Mouse (Mus musculus) lung, postnatal 0 days (tissue): ENCODE data around the gene Lypd6b. TPM values are rescaled to one million over a fixed set of nuclear protein-coding genes. Genes with fewer than 3 reads are reported as not detected.

Source experiments
- ATAC-seq: fragments of 200-750 bp; cut with Nextera tagmentation; 2 replicates; pipeline ENCODE4 v1.8.0; 2017; ENCODE audit warnings: moderate library complexity
- DNase-seq: peaks from one replicate; pipeline ENCODE4 v3.0.0-alpha.2; 2016; ENCODE audit warnings: low spot score
- H3K27ac ChIP-seq: fragments of 300-500 bp; sonication (generic); 2 replicates; pipeline ENCODE4 v1.5.1; 2014; ENCODE audit warnings: antibody characterized with exemption, mild to moderate bottlenecking, low read length, mixed read lengths
- H3K27me3 ChIP-seq: fragments of 300-500 bp; sonication (generic); replicated peaks from 2 replicates; pipeline ENCODE4 v1.6.1; 2014; ENCODE audit warnings: low read length, mixed read lengths; ENCODE audit not compliant: insufficient read depth
- H3K36me3 ChIP-seq: fragments of 300-500 bp; sonication (generic); 2 replicates; pipeline ENCODE4 v1.6.1; 2014; ENCODE audit warnings: low read length, mixed read lengths; ENCODE audit not compliant: insufficient read depth
- H3K4me1 ChIP-seq: fragments of 300-500 bp; sonication (generic); 2 replicates; pipeline ENCODE4 v1.6.1; 2014; ENCODE audit warnings: antibody characterized with exemption, low read depth, low read length, mixed read lengths; ENCODE audit not compliant: insufficient read depth
- H3K4me2 ChIP-seq: fragments of 300-500 bp; sonication (generic); replicated peaks from 2 replicates; pipeline ENCODE4 v1.6.1; 2014; ENCODE audit warnings: low read depth, mild to moderate bottlenecking, low read length, moderate library complexity, mixed read lengths
- H3K4me3 ChIP-seq: fragments of 300-500 bp; sonication (generic); 2 replicates; pipeline ENCODE4 v1.5.1; 2014; ENCODE audit warnings: low read depth, low read length
- H3K9ac ChIP-seq: fragments of 300-500 bp; sonication (generic); replicated peaks from 2 replicates; pipeline ENCODE4 v1.6.1; 2014; ENCODE audit warnings: low read depth, mild to moderate bottlenecking
- H3K9me3 ChIP-seq: fragments of 300-500 bp; sonication (generic); 2 replicates; pipeline ENCODE4 v1.6.1; 2016; ENCODE audit warnings: low read length, mixed read lengths
- CTCF ChIP-seq: IDR thresholded peaks from 2 replicates; pipeline ENCODE4 v1.5.1; 2016; ENCODE audit warnings: antibody characterized with exemption, mild to moderate bottlenecking
- EP300 ChIP-seq: IDR thresholded peaks from 2 replicates; pipeline ENCODE4 v1.6.1; 2016; ENCODE audit warnings: antibody characterized with exemption, mild to moderate bottlenecking, control low read depth
- WGBS: fragments of 180-500 bp; shearing (Covaris S2); extraction: QIAGEN DNeasy Blood & Tissue Kit; methylation state at CpG from one replicate; pipeline ENCODE4 v1.1.7; 2014; 5-methylcytosine and 5-hydroxymethylcytosine counted together
- polyA plus RNA-seq: library from polyadenylated mRNA; unstranded; fragments of >200 nt; fragmentation: Nextera tagmentation; extraction: Ambion mirVana; gene quantifications from 2 replicates; pipeline ENCODE4 v1.2.1, GENCODE M21; 2015

Lypd6b gene
- polyA plus RNA-seq, 1 experiment from 2014 or later: 3.9 TPM

GRCm38 (mm10) chr2:49797444-49798143 lies 10.1 kb downstream of the Lypd6b start:
- peak; percentile 45 for DNase-seq
- WGBS: 43% methylated on average over 14 of the region's 14 CpGs

DNA sequence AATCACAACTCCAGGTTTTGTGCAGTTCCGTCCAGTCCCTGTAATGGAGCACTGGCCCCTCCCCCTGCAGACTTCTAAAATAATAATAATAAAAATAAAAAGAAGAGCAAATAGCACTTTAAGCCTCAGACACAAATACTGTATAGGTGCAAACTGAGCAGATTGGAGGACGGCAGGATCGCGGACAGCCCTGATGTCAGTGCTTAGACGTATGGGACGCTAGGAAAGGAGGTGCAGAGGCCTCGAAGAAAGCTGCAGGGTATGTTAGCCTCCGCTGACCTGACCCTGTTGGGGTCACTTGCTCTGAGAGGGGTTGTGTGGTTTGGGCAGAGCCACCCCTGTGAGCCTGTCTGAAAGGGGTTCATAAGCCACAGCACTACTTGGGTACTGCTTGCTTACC lies 17.0 kb downstream of the Lypd6b start:
- H3K4me3 ChIP-seq: no peak overlapping the region
- H3K36me3 ChIP-seq: no peaks in the 10 kb centered on the region
- no peaks in the 10 kb centered on the region for H3K9me3 ChIP-seq
- no peak for DNase-seq
- 66% methylated on average over 8 of the region's 8 CpGs for WGBS
- no peaks in the 10 kb centered on the region for H3K27me3 ChIP-seq
- ATAC-seq: no peak
- H3K4me2 ChIP-seq: no peak overlapping the region
- no peaks in the 10 kb centered on the region for H3K4me1 ChIP-seq
- no peak overlapping the region for H3K27ac ChIP-seq
- no peak overlapping the region for H3K9ac ChIP-seq
- TF ChIP-seq CTCF (no peak), EP300 (no peak)

More at GRCm38 (mm10) chr2:49797444-49798143, 10.1 kb downstream of the Lypd6b start:
- Histone ChIP-seq H3K4me3 (no peak overlapping the region), H3K27me3 (no peaks in the 10 kb centered on the region), H3K9ac (no peak overlapping the region), H3K9me3 (no peaks in the 10 kb centered on the region), H3K4me1 (no peaks in the 10 kb centered on the region), H3K27ac (no peak overlapping the region), H3K36me3 (no peaks in the 10 kb centered on the region), H3K4me2 (no peak overlapping the region)
- TF ChIP-seq CTCF (no peak), EP300 (no peak)
- ATAC-seq: peak; percentile 83

- no peak overlapping the region for H3K4me2 ChIP-seq
- no peaks in the 10 kb centered on the region for H3K4me1 ChIP-seq
- 77% methylated on average over 11 of the region's 11 CpGs for WGBS
- ATAC-seq: no peak
- no peak overlapping the region for H3K9ac ChIP-seq
- no peak for DNase-seq
- no peak for TF ChIP-seq EP300
- TF ChIP-seq CTCF: no peak
- no peaks in the 10 kb centered on the region for H3K36me3 ChIP-seq
- H3K27me3 ChIP-seq: no peaks in the 10 kb centered on the region
- H3K4me3 ChIP-seq: no peak overlapping the region
- H3K9me3 ChIP-seq: no peaks in the 10 kb centered on the region
- H3K27ac ChIP-seq: no peak overlapping the region
Observed at GRCm38 (mm10) chr2:49805736-49806371, 18.4 kb downstream of the Lypd6b start.

- Histone ChIP-seq H3K4me1 (no peaks in the 10 kb centered on the region), H3K27ac (no peak overlapping the region), H3K4me2 (no peak overlapping the region), H3K4me3 (no peak overlapping the region), H3K9ac (no peak overlapping the region), H3K27me3 (no peaks in the 10 kb centered on the region), H3K9me3 (no peaks in the 10 kb centered on the region), H3K36me3 (no peaks in the 10 kb centered on the region)
- TF ChIP-seq EP300 (peak; percentile 49; the same call in 1 of the 2 replicates), CTCF (no peak)
- WGBS: 57% methylated on average over 6 of the region's 6 CpGs
- DNase-seq (peak; percentile 63), ATAC-seq (no peak)
Observed at GRCm38 (mm10) chr2:49809496-49809895, 22.0 kb downstream of the Lypd6b start.

GRCm38 (mm10) chr2:49811420-49811819 lies 23.9 kb downstream of the Lypd6b start:
- no peak for TF ChIP-seq CTCF
- TF ChIP-seq EP300: no peak

DNA sequence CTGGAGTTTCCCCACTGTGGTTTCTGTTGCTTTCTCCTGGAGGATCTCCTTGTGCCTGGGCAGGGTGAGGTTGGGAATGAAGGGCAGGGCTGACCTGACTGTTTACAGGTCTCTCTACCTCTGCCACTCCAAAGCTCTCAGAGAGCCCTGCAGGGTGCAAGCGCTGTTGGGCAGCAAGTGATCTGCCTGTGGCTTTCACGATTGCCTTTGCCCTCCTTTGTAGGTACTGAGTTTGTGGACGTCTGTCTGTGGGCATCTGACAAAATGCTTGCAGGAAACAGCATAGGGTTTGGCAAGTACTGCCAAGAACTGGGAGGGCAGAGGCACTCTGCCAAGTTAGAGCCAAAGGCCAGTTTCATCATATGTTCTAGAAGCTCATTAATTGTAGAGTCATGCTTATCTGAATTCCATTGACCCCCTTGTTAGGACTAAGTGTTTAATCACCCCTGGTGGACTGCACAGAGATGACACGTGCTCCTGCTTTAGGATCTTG lies 24.4 kb downstream of the Lypd6b start:
- H3K9ac ChIP-seq: no peak overlapping the region
- peak overlapping the region; percentile 74 for H3K27ac ChIP-seq
- TF ChIP-seq EP300: peak; percentile 70
- TF ChIP-seq CTCF: peak; percentile 38
- no peaks in the 10 kb centered on the region for H3K27me3 ChIP-seq
- no peaks in the 10 kb centered on the region for H3K36me3 ChIP-seq
- peak overlapping the region; percentile 20 for H3K4me2 ChIP-seq
- 0 out of 2 replicates have a peak, but pooled peaks cover 4% of the 10 kb centered on the region for H3K4me1 ChIP-seq
- DNase-seq (peak; percentile 90), ATAC-seq (peak; percentile 95)
- WGBS: 12% methylated on average over 4 of the region's 4 CpGs
- no peak overlapping the region for H3K4me3 ChIP-seq
- H3K9me3 ChIP-seq: no peaks in the 10 kb centered on the region

More at GRCm38 (mm10) chr2:49811420-49811819, 23.9 kb downstream of the Lypd6b start:
- Histone ChIP-seq H3K9ac (no peak overlapping the region), H3K4me3 (no peak overlapping the region), H3K4me1 (0 out of 2 replicates have a peak, but pooled peaks cover 4% of the 10 kb centered on the region), H3K4me2 (peak overlapping the region; percentile 20), H3K27ac (peak overlapping the region; percentile 74), H3K9me3 (no peaks in the 10 kb centered on the region), H3K36me3 (no peaks in the 10 kb centered on the region), H3K27me3 (no peaks in the 10 kb centered on the region)
- DNase-seq (peak; percentile 66), ATAC-seq (peak; percentile 37)
- 19% methylated on average over 11 of the region's 11 CpGs for WGBS
